Mouse (Mus musculus): ENCODE data around the gene Stk38.

- TF ChIP-seq E2F4 (IDR thresholded peaks at IDR 0.05; ENCODE audit: borderline replicate concordance, low read depth, low read length), result no peak
- no peak for TF ChIP-seq HCFC1 (IDR thresholded peaks at IDR 0.05; ENCODE audit: low read depth, low read length)
Observed at GRCm38 (mm10) chr17:28981081-28981480, 26.7 kb downstream of the Stk38 start.
